Mouse (Mus musculus): ENCODE data around the gene Mrgpre. TPM values are rescaled to one million over a fixed set of nuclear protein-coding genes. Genes with fewer than 3 reads are reported as not detected.

Gene Mrgpre
- total and polyA plus RNA-seq, 3 experiments: 0.15 to 0.18 TPM; not detected in 1

DNA sequence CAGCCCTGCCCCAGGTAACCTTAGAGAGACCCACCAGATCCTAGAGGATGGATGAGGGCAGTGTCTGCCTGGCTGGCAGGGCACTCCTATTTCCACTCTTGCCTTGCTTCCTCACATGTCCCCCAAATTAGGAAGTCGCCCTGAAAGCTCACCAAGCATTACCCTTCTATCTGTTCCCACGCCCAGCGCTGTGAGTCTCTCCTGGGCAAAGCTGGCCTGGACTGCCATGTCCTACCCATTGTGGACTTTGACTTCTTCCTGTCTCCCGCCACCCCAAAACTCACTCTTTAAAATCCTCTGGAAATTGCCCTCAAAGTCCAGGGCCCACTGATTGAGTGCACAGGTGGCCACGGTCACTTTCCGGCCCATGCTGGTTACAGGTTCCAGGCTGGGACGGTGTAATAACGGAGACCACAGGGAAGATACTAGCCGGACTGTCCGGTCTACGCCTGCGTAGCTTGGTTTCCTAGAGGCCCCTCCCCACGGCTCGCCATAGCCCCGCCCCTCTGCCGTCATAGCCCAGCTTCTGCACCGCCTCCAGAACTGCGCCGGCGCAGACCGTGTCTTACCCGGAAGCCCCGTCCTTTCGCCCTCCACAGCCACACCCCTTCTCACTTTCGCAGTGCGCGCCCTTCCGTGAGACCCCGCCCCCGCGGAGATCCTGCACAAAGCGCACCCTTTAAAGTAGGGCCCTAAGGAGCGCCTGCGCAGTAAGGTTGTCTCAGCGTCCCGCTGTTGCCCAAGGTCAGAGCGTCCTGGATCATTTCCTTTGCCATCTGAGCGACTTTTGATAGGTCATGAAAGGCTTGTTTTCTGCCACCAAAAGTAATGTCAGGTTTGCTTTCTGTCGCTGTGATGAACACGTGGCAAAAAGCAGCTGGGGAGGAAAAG lies 38.3 kb upstream of the Mrgpre start, which contains the start of the genes Nadsyn1 and Dhcr7:
Gene Nadsyn1, minus strand, starts transcription at position 475 of the 891 bp plus-strand sequence.
Gene Dhcr7, plus strand, starts transcription at position 771 of the 891 bp plus-strand sequence.
- H3K27ac ChIP-seq (ENCODE audit: control insufficient read depth, low read depth, low read length): peak within 1 kb of the TSS; percentile 96
- DNase-seq (ENCODE audit: low read depth, low spot score): peak; percentile 98
- H3K4me3 ChIP-seq (ENCODE audit: control insufficient read depth in 1 of 2, insufficient read depth in 1 of 2, low read depth in 2 of 2, low read length in 2 of 2): peak within 1 kb of the TSS; percentile 87 to 91
- TF ChIP-seq POLR2AphosphoS5 (IDR thresholded peaks at IDR 0.05; ENCODE audit: borderline replicate concordance, low read depth, low read length) (no peak), RAD21 (IDR thresholded peaks at IDR 0.05; ENCODE audit: low read depth, low read length) (no peak), CHD1 (IDR thresholded peaks at IDR 0.05; ENCODE audit: low read depth, low read length) (no peak), POLR2A (IDR thresholded peaks at IDR 0.05; ENCODE audit: control insufficient read depth in 1 of 2, insufficient read depth in 1 of 2, low read depth in 1 of 2, low read length in 2 of 2, poor library complexity in 1 of 2) (peak; percentile 49 to 94), MAFK (IDR thresholded peaks at IDR 0.05; ENCODE audit: borderline replicate concordance, low read depth, low read length) (no peak), E2F4 (IDR thresholded peaks at IDR 0.05; ENCODE audit: borderline replicate concordance, low read depth, low read length) (no peak), RCOR1 (IDR thresholded peaks at IDR 0.05; ENCODE audit: low read depth, low read length) (no peak), GABPA (IDR thresholded peaks at IDR 0.05; ENCODE audit: low read depth, low read length) (no peak), SIN3A (IDR thresholded peaks at IDR 0.05; ENCODE audit: low read length) (peak; percentile 77), HCFC1 (IDR thresholded peaks at IDR 0.05; ENCODE audit: low read depth, low read length) (peak; percentile 80), BHLHE40 (IDR thresholded peaks at IDR 0.05; ENCODE audit: borderline replicate concordance, low read depth, low read length) (no peak), TBP (IDR thresholded peaks at IDR 0.05; ENCODE audit: low read depth, low read length) (peak; percentile 71), POLR2AphosphoS2 (IDR thresholded peaks at IDR 0.05; ENCODE audit: low read length) (peak; percentile 91), MEF2A (IDR thresholded peaks at IDR 0.05; ENCODE audit: extremely low read depth, insufficient replicate concordance, low read depth, low read length, poor library complexity, severe bottlenecking) (no peak), SMC3 (IDR thresholded peaks at IDR 0.05; ENCODE audit: low read depth, low read length) (no peak), UBTF (IDR thresholded peaks at IDR 0.05; ENCODE audit: borderline replicate concordance, insufficient read depth, low read depth, low read length) (no peak), JUND (IDR thresholded peaks at IDR 0.05; ENCODE audit: low read depth, low read length) (no peak), ZC3H11A (IDR thresholded peaks at IDR 0.05; ENCODE audit: low read depth, low read length) (no peak), USF2 (IDR thresholded peaks at IDR 0.05; ENCODE audit: borderline replicate concordance in 1 of 2, insufficient read depth in 1 of 2, low read depth in 1 of 2, low read length in 2 of 2) (no peak), TCF12 (IDR thresholded peaks at IDR 0.05; ENCODE audit: low read depth, low read length) (peak; percentile 44; the same call in 1 of the 2 replicates), MYB (IDR thresholded peaks at IDR 0.05; ENCODE audit: low read depth, low read length) (no peak), EP300 (IDR thresholded peaks at IDR 0.05; ENCODE audit: low read depth in 1 of 2, low read length in 2 of 2) (no peak; a peak in 1 of 4 replicates), USF1 (IDR thresholded peaks at IDR 0.05; ENCODE audit: low read depth, low read length) (peak; percentile 53), KAT2A (conservative IDR thresholded peaks at IDR 0.05; ENCODE audit: low read depth, low read length) (no peak; the same call in 1 of the 2 replicates), ELF1 (IDR thresholded peaks at IDR 0.05; ENCODE audit: low read depth, low read length) (peak; percentile 100), ZNF384 (IDR thresholded peaks at IDR 0.05; ENCODE audit: low read depth, low read length) (no peak), MAX (IDR thresholded peaks at IDR 0.05; ENCODE audit: low read length) (peak; percentile 86), TAL1 (IDR thresholded peaks at IDR 0.05; ENCODE audit: low read length) (no peak), NRF1 (IDR thresholded peaks at IDR 0.05; ENCODE audit: insufficient read depth, low read depth, low read length, poor library complexity, severe bottlenecking) (peak; percentile 88), ETS1 (IDR thresholded peaks at IDR 0.05; ENCODE audit: low read depth, low read length) (peak; percentile 23; the same call in 1 of the 2 replicates), GATA1 (IDR thresholded peaks at IDR 0.05; ENCODE audit: low read depth, low read length) (no peak), ZMIZ1 (IDR thresholded peaks at IDR 0.05; ENCODE audit: low read depth, low read length) (peak; percentile 74), MYC (IDR thresholded peaks at IDR 0.05; ENCODE audit: low read depth, low read length) (peak; percentile 87), CHD2 (IDR thresholded peaks at IDR 0.05; ENCODE audit: low read length) (no peak), MAZ (IDR thresholded peaks at IDR 0.05; ENCODE audit: low read depth, low read length) (peak; percentile 17; the same call in 1 of the 2 replicates)

More for the DNA sequence above, 38.3 kb upstream of the Mrgpre start, which contains the start of the genes Nadsyn1 and Dhcr7:
- peaks cover 0 to 4% of the 10 kb centered on the region in 2 experiments; a peak in 2 of 4 replicates for H3K36me3 ChIP-seq (ENCODE audit: control insufficient read depth in 1 of 2, insufficient read depth in 2 of 2, low read length in 2 of 2)
- H3K4me1 ChIP-seq (ENCODE audit: control insufficient read depth in 1 of 2, insufficient read depth in 2 of 2, low read length in 2 of 2): peaks cover 0 to 11% of the 10 kb centered on the region in 2 experiments; a peak in 2 of 4 replicates
- H3K27me3 ChIP-seq (ENCODE audit: control insufficient read depth in 1 of 2, insufficient read depth in 2 of 2, low read length in 2 of 2): no peaks in the 10 kb centered on the region
- H3K9ac ChIP-seq (ENCODE audit: control insufficient read depth, low read depth, low read length, poor library complexity, severe bottlenecking): peak within 1 kb of the TSS; percentile 97
- no peaks in the 10 kb centered on the region for H3K9me3 ChIP-seq (replicated peaks; ENCODE audit: insufficient read depth, low read length)
- peaks cover 4% of the 10 kb centered on the region for H3K79me2 ChIP-seq (ENCODE audit: control insufficient read depth, insufficient read depth, low read length, poor library complexity)

Measured in MEL (cell line).